Mouse (Mus musculus) heart, postnatal 0 days (tissue): ENCODE data around the gene Sez6l2. TPM values are rescaled to one million over a fixed set of nuclear protein-coding genes. Genes with fewer than 3 reads are reported as not detected.
A peak's percentile ranks its signal among the peaks of the same experiment; 100 is the strongest.

Source experiments
- ATAC-seq: fragments of 200-750 bp; cut with Nextera tagmentation; 2 replicates; pipeline ENCODE4 v1.8.0; 2017; ENCODE audit warnings: low read depth, moderate number of reproducible peaks, moderate library complexity; ENCODE audit not compliant: insufficient read depth
- DNase-seq: peaks from one replicate; pipeline ENCODE4 v3.0.0-alpha.2; 2016; ENCODE audit warnings: low spot score
- H3K27ac ChIP-seq: fragments of 300-500 bp; sonication (generic); 2 replicates; pipeline ENCODE4 v1.5.1; 2014; ENCODE audit warnings: low read depth, mild to moderate bottlenecking
- H3K27me3 ChIP-seq: fragments of 300-500 bp; sonication (generic); 2 replicates; pipeline ENCODE4 v1.6.1; 2014; ENCODE audit warnings: low read length, mixed read lengths; ENCODE audit not compliant: control insufficient read depth, insufficient read depth
- H3K36me3 ChIP-seq: fragments of 300-500 bp; sonication (generic); replicated peaks from 2 replicates; pipeline ENCODE4 v1.6.1; 2014; ENCODE audit warnings: low read length, mixed read lengths; ENCODE audit not compliant: control insufficient read depth, insufficient read depth
- H3K4me1 ChIP-seq: fragments of 300-500 bp; sonication (generic); 2 replicates; pipeline ENCODE4 v1.6.1; 2014; ENCODE audit warnings: antibody characterized with exemption; ENCODE audit not compliant: control insufficient read depth, insufficient read depth
- H3K4me2 ChIP-seq: fragments of 300-500 bp; sonication (generic); 2 replicates; pipeline ENCODE4 v1.6.1; 2014; ENCODE audit warnings: low read depth, mild to moderate bottlenecking, low read length, moderate library complexity
- H3K4me3 ChIP-seq: fragments of 300-500 bp; sonication (generic); 2 replicates; pipeline ENCODE4 v1.5.1; 2014; ENCODE audit warnings: low read depth, low read length
- H3K9ac ChIP-seq: fragments of 300-500 bp; sonication (generic); replicated peaks from 2 replicates; pipeline ENCODE4 v1.6.1; 2014; ENCODE audit warnings: low read depth, low read length, mixed read lengths
- H3K9me3 ChIP-seq: fragments of 300-500 bp; sonication (generic); replicated peaks from 2 replicates; pipeline ENCODE4 v1.6.1; 2016; ENCODE audit warnings: low read length; ENCODE audit not compliant: control insufficient read depth
- CTCF ChIP-seq: IDR thresholded peaks from 2 replicates; pipeline ENCODE4 v1.5.1; 2016; ENCODE audit warnings: antibody characterized with exemption, control low read depth, low read depth
- EP300 ChIP-seq: IDR thresholded peaks from 2 replicates; pipeline ENCODE4 v1.6.1; 2016; ENCODE audit warnings: antibody characterized with exemption, low read depth
- WGBS: fragments of 180-500 bp; shearing (Covaris S2); extraction: QIAGEN DNeasy Blood & Tissue Kit; methylation state at CpG from one replicate; pipeline ENCODE4 v1.1.7; 2014; 5-methylcytosine and 5-hydroxymethylcytosine counted together
- polyA plus RNA-seq: library from polyadenylated mRNA; unstranded; fragments of >200 nt; fragmentation: Nextera tagmentation; extraction: Ambion mirVana; gene quantifications from 2 replicates; pipeline ENCODE4 v1.2.1, GENCODE M21; 2015
- total RNA-seq: library from RNA; depleted of rRNA; stranded (reverse); fragments of >200 nt; gene quantifications from 2 replicates; pipeline ENCODE4 v1.2.3, GENCODE M21; 2014; ENCODE audit warnings: low replicate concordance

The Sez6l2 gene
- total and polyA plus RNA-seq, 2 experiments from 2014 or later: 1.5 to 8.7 TPM

GRCm38 (mm10) chr7:127003620-127004019 lies 53.3 kb downstream of the Sez6l2 start:
- Histone ChIP-seq H3K36me3 (peaks cover 6% of the 10 kb centered on the region), H3K27ac (no peak overlapping the region), H3K9ac (no peak overlapping the region), H3K4me1 (peaks cover 14% of the 10 kb centered on the region; the same call in 1 of the 2 replicates), H3K27me3 (no peaks in the 10 kb centered on the region), H3K9me3 (no peaks in the 10 kb centered on the region), H3K4me3 (no peak overlapping the region), H3K4me2 (no peak overlapping the region)
- no peak for DNase-seq
- 82% methylated on average over 5 of the region's 5 CpGs for WGBS
- no peak for ATAC-seq
- no peak for TF ChIP-seq EP300
- TF ChIP-seq CTCF: no peak

- Histone ChIP-seq H3K4me3 (no peak overlapping the region), H3K4me1 (peaks cover 20% of the 10 kb centered on the region), H3K4me2 (no peak overlapping the region), H3K36me3 (peaks cover 6% of the 10 kb centered on the region), H3K9ac (no peak overlapping the region), H3K27me3 (no peaks in the 10 kb centered on the region), H3K9me3 (no peaks in the 10 kb centered on the region), H3K27ac (no peak overlapping the region)
- DNase-seq: no peak
- no peak for TF ChIP-seq EP300
- TF ChIP-seq CTCF: peak; percentile 4; the same call in 1 of the 2 replicates
- ATAC-seq: no peak
- 79% methylated on average over 4 of the region's 4 CpGs for WGBS
Measured at GRCm38 (mm10) chr7:127004122-127004875, 53.9 kb downstream of the Sez6l2 start.

DNA sequence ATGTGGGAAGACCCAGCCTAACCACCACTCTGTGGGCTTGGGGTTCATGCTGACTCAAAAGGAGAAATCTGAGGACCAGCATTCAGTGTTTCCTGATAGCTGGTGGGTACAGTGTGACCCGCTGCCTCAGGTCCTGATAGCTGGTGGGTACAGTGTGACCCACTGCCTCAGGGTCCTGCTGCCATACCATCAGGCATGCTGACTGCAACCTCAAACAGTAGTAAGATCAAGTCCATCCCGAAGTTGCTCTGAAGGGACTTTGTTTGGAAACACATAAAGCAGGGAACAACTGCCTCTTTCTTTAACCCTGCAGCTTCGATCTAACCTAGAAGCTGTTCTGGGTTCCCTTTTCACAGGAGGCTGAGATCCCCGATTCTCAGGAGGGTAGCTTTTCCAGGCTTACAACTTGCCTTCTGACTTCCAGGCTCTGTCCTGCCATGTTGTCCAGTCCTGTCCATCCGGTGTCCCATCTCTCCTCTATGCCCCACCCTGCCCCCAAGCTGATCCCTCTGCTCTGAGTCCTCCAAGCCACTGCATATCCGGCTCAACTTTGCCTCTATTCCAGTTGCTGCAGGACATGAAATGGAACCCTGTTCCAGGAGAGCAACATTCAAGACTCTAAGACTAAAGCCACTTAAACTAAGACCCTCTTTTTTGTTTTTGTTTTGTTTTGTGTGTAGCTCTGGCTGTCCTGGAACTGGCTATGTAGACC lies 57.1 kb downstream of the Sez6l2 start:
- H3K36me3 ChIP-seq: 0 out of 2 replicates have a peak, but pooled peaks cover 3% of the 10 kb centered on the region
- H3K9me3 ChIP-seq: no peaks in the 10 kb centered on the region
- H3K9ac ChIP-seq: no peak overlapping the region
- no peaks in the 10 kb centered on the region for H3K27me3 ChIP-seq
- DNase-seq: no peak
- H3K4me1 ChIP-seq: peaks cover 21% of the 10 kb centered on the region
- H3K4me3 ChIP-seq: no peak overlapping the region
- no peak for ATAC-seq
- H3K4me2 ChIP-seq: no peak overlapping the region
- WGBS: 86% methylated on average over 6 of the region's 6 CpGs
- TF ChIP-seq CTCF: no peak
- TF ChIP-seq EP300: no peak
- H3K27ac ChIP-seq: peak overlapping the region; percentile 85

- Histone ChIP-seq H3K9me3 (no peaks in the 10 kb centered on the region), H3K4me2 (no peak overlapping the region), H3K4me3 (no peak overlapping the region), H3K27me3 (no peaks in the 10 kb centered on the region), H3K27ac (peak overlapping the region; percentile 85), H3K36me3 (0 out of 2 replicates have a peak, but pooled peaks cover 6% of the 10 kb centered on the region), H3K4me1 (peaks cover 21% of the 10 kb centered on the region), H3K9ac (peak overlapping the region; percentile 51)
- WGBS: 30% methylated on average over 9 of the region's 9 CpGs
- DNase-seq (peak; percentile 73), ATAC-seq (peak; percentile 83)
- TF ChIP-seq CTCF: no peak
- TF ChIP-seq EP300: no peak
Measured at GRCm38 (mm10) chr7:127008239-127009019, 58.1 kb downstream of the Sez6l2 start.

GRCm38 (mm10) chr7:127009307-127010085 lies 59.1 kb downstream of the Sez6l2 start:
- Histone ChIP-seq H3K9me3 (no peaks in the 10 kb centered on the region), H3K4me3 (no peak overlapping the region), H3K27me3 (no peaks in the 10 kb centered on the region), H3K4me1 (peaks cover 21% of the 10 kb centered on the region), H3K9ac (no peak overlapping the region), H3K36me3 (0 out of 2 replicates have a peak, but pooled peaks cover 6% of the 10 kb centered on the region), H3K27ac (peak overlapping the region; percentile 85), H3K4me2 (no peak overlapping the region)
- ATAC-seq (no peak), DNase-seq (no peak)
- TF ChIP-seq CTCF: no peak
- TF ChIP-seq EP300: no peak
- 82% methylated on average over 17 of the region's 17 CpGs for WGBS
